Mouse (Mus musculus): ENCODE measurements at regions not wholly inside any gene's neighbourhood (a gene's known extent, or its start where the extent isn't known, plus 50 kb on each side); places are given as distances from the start of the nearest gene placed in this dataset.

DNA sequence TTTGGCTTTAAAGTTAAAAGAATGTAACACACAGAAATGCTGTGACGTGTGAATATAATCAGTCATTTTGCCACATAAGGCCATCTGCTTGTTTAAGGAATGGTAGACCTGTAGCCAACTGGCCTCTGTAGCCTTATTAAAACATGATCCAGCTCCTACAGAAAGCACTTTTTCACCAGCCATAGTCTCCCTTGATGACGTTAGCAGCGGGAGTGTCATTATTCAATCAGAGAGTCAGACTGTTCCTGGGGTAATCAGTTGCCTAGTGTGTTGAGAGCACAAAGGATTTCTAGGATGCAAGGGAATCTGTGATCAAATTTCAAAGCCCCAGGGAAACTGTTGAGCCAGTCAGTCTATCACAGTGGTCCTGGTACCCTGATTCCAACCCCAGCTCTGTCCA is 260.3 kb upstream of the Rag2 start:
- TF ChIP-seq CTCF (IDR thresholded peaks at IDR 0.05), result no peak
- no peak for TF ChIP-seq POLR2A (IDR thresholded peaks at IDR 0.05; ENCODE audit: insufficient read depth, low read depth, low read length)
